Mouse (Mus musculus) mature B cell (primary cell): Measurements from ENCODE around the gene Ddx39b.
"Not testable (repeated sequence)": the region's sequence is repeated elsewhere in the genome, so short reads cannot be mapped to it uniquely, and the experiment has no call there.

Experiments
- in situ Hi-C: fragments of 300-500 bp; cut with MboI; formaldehyde crosslinking; loops from 2 replicates; pipeline ENCODE4 v1.14.3; 2019

The Ddx39b gene

DNA sequence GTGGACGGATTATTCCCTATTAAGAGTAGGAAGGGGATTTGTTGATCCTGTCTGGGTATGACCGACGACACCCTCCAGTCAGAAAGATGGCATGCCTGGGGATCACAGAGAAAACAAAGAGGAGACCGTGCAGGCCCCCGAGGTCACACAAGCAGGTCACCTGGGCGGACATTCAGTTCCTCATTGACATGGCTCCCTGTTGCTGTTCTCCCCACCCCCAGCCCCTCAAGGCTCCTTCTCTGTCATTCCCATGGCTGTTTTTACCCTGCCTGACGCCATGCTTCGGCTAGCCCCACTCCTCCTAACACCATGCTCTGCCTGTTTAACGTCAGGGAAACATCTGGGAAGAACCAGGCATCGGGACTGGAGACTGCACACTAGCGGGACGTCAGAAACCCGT lies 20.1 kb downstream of the Ddx39b start:
- in situ Hi-C loops = no loop called here

DNA sequence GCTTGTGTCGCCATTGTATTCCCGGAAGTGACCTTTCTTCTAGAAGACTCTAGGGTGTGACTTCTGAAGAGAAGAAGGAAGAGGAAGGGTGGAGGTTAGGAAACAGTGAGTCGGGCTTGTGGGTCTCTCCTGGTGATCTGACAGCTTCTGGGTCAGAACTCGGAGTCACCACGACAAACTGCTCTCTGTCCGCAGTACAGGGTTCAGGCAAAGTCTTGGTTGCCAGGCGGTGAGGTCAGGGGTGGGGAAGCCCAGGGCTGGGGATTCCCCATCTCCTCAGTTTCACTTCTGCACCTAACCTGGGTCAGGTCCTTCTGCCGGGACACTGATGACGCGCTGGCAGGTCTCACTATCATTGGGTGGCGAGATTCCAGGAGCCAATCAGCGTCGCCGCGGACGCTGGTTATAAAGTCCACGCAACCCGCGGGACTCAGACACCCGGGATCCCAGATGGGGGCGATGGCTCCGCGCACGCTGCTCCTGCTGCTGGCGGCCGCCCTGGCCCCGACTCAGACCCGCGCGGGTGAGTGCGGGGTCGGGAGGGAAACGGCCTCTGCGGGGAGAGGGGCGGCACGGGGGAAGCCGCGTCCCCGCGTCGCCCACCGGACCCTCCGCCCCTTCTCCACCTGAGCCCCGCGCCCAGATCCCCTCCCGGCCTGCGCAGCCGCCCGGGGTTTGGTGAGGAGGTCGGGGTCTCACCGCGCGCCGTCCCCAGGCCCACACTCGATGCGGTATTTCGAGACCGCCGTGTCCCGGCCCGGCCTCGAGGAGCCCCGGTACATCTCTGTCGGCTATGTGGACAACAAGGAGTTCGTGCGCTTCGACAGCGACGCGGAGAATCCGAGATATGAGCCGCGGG lies 21.3 kb downstream of the Ddx39b start, which contains the start of gene H2-D1:
TSS of gene H2-D1 (plus strand) at position 67 of the 859 bp plus-strand sequence.
- in situ Hi-C loops = no loop called here

DNA sequence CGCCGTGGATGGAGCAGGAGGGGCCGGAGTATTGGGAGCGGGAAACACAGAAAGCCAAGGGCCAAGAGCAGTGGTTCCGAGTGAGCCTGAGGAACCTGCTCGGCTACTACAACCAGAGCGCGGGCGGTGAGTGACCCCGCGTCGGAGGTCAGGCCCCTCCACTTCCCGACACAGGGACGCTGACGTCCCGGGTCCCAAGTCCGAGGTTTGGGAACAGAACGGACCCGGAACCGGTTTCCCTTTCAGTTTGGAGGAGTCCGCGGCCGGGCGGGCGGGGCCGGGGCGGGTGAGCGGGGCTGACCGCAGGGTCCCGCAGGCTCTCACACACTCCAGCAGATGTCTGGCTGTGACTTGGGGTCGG lies 22.0 kb downstream of the Ddx39b start:
- in situ Hi-C loops = no loop called here

DNA sequence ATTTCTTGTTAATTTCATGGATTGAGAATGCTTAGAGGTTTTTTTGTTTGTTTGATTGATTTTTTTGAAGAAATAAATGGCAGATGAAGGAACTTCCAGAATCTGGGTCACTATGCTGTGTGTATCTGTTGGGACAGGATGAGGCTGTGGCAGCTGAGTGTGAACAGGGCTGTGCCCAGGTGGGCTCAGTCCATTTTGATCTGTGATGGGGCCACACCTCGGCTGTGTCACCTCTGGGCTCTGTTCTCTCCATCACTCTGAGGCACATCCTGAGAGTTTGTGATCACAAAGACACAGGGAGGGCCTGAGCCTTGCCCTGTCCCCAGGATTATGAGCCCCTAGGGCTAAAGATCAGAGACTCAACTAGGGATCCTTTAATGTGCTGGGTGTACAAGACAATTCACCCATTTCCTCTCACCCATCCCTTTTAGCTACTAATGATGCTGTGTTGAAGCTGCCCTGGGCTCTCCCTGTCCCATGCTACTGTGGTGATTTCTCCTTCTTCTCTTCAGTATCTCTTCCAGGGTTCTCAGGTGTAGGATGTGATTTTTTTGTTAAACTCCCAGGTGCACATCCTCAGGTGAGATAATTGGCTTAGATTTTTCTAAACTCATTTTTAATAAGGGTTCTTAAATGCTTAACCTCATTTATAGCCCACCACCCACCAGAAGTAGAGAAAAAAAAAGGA lies 26.0 kb downstream of the Ddx39b start:
- in situ Hi-C loops = no loop called here

DNA sequence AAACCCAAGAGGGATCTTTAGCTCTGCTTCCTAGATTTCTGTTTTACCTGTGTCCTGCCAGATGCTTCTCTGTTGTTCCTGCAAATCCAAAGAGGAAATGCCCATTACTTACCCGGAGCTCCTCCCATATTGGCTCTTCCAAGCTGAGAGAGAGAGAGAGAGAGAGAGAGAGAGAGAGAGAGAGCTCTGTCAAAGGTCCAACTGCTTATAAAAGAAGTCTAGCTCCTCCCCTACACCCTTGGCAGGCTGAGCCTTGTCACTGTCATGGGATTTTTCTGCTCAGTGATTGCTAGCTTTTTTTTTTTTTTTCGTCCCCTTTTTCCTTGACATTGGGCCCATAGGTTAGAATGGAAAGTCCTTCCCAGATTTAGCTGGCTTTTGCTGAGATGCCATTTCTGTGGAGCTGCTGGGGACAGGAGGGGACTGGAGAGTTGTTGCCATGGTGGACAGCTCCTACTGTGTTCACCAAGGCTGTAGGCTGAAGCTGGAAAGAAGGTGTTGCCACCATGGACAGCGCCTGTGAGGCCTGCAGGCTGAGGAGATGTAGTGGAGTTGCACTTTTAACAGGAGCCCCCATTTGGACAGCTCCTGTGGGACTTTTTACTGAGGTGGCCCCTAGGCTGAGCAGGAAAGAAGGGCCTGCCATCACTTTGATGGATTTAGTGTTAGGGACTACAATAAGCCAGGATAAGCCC lies 28.3 kb downstream of the Ddx39b start:
- in situ Hi-C loops = no loop called here

DNA sequence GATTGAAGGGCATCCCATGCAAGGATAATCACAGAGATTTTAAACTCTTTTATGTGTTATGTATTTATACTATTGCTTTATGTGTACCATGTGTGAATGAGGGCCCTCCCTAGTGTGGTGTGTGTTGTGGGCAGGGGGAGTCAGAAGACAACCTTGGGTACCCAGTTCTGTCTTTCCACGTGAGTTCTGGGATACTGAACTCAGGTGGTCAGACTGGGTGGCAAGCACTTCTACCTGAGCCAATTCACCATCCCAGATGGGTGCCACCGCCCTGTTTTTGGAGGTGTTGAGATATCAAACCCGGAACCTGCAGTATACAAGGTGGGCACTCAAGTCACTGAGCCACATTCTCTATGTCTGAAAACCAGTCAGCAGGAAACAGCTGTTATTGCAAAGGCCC lies 30.7 kb downstream of the Ddx39b start:
- in situ Hi-C loops = no loop called here

DNA sequence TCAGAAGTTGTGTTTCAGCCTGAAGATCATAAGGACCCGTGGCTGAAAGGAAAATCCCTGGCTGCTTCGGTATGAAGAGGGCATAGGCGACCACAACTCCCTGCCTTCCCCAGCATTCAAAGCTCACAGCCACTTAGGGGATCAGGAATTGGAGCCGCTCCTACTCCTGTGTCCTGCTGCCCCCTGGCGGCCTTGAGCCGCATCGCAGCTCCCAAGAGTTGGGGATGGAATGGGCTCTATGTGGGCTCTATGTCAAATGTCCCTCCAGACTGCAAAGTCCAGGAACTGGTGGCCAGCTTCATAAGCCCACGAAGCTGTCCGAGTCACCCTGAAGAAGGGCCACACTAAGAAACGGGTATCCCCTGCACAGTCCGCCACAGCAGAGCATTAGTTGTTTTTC lies 33.2 kb downstream of the Ddx39b start:
- in situ Hi-C loops = no loop called here

DNA sequence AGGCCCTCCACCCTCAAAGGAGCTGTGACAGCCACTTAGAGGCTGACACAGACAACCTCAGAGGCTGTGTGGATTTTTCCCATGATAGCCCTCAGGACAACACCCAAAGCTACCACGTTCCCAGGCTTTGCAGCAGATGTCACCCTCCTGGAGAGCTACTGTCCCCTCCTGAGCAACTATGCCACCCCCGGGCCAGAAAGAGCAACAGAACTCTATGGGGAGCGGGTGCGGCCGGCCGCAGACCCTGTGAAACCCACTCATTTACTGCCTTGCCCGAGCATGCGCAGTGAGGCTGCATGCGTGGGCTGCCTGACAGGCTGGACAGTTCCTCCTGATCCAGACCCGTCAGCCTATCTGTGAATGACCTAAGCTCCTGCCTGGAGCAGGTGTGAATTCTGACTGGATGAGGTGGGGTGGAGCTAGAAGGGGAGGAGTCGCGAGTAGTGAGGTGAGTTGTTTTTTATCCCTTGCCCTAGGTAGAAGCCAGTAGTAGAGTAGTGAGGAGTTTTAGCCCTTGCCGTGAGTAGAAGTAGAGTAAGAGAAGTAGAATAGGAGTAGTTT lies 34.8 kb downstream of the Ddx39b start:
- in situ Hi-C loops = no loop called here

DNA sequence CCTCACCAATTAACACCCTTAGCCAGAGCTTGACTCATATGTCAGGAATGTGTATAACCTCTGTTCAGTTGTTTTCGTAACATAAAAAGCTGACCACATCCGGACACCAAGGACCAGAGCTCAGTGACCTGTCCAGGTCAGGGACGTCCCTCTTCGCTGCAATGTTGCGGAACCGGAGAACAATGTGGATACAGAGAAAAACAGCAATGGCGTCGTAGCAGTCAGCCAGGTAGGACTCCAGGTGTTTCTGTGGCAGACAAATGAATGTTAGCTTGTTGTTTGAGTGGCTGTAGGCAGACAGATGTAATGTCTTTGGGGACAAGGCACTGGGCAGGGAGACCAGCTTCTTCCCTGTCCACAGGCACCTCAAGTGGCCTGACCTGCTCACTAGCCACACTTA lies 36.5 kb downstream of the Ddx39b start:
- in situ Hi-C loops = no loop called here

DNA sequence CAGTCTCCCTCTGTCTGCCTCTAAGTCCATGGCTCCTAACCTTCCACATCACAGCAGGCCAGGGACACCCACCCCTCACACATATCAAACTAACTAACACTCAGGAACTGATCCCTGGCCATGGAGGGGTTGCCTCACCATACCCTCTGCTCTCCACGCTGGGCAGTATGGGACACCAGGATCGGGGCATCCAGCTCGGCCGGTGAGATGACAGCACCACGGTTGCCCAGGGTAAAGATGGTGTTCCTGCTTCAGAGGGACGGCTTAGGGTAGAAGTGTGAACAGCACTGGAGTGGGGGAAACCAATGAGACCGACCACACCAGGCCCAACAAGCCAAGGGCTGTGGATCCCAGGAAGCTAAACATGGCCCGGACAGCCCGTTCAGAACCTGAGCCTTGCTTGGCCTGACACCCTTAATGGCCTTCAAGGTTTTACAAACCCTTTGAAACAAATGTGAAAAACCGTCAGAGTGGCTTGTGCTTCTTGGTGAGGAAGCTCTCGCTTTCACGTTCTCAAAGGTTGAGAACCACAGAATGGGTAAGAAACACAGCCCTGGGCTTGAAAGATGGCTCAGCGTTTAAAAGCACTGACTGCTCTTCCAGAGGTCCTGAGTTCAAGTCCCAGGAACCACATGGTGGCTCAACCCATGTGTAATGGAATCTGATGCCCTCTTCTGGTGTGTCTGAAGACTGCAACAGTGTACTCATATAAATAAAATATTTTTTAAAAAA lies 37.6 kb downstream of the Ddx39b start:
- in situ Hi-C loops = no loop called here

DNA sequence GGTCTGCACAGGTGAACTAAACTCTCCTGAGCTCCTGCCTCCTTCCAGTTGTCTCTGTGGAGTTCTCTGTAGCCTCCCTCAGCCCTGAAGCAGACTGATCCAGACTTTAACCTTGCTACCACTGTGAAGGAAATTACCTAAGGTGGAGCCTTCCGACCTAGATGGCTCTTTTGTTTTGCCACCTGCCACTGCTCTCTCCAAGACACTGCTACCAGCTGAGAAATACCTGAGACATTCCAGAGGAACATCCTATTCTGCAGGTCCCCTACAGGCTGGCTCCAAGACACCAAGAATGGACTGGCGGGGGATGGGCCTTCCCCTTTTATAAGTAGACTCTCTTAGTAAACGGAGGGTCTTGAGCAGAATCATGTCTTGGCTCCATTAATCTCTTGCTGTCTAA lies 38.7 kb downstream of the Ddx39b start:
- in situ Hi-C loops = no loop called here

DNA sequence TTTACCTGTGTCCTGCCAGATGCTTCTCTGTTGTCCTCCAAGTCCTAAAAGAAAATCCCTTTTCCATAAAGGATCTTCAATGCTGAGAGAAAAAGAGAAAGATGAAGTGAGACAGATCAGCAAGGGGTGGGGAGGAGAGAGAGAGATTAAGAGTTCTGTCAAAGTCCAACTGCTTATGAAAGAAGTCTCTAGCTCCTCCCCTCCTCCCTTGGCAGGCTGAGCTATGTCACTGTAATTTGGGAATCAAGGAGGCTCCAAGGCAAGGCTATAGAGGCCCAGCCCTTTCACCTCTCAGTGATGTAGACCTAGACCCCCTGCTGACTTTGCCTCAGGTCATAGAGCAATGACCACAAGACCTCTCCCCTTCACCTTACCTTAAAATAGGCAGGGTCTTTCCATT lies 43.9 kb downstream of the Ddx39b start:
- in situ Hi-C loops = no loop called here

DNA sequence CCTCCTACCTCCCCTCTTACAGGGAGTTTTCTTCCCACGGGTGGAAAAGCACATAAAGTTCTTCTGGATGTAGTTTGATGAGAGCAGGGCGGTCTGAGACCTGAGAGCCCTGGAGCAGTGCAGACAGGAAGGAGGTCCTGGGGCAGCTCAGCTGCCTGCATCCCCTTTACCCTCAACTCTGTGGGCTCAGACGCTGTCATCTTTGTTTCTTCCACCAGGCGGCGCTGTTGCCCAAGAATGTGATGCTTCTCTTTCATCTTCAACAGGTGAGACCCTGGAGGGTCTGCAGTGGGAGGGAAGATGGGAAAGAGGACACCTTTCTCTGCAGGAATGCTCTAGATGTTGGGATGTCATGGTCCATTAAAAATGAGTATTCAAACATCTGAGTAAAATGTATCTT lies 54.2 kb downstream of the Ddx39b start:
- in situ Hi-C loops = not testable (repeated sequence)

DNA sequence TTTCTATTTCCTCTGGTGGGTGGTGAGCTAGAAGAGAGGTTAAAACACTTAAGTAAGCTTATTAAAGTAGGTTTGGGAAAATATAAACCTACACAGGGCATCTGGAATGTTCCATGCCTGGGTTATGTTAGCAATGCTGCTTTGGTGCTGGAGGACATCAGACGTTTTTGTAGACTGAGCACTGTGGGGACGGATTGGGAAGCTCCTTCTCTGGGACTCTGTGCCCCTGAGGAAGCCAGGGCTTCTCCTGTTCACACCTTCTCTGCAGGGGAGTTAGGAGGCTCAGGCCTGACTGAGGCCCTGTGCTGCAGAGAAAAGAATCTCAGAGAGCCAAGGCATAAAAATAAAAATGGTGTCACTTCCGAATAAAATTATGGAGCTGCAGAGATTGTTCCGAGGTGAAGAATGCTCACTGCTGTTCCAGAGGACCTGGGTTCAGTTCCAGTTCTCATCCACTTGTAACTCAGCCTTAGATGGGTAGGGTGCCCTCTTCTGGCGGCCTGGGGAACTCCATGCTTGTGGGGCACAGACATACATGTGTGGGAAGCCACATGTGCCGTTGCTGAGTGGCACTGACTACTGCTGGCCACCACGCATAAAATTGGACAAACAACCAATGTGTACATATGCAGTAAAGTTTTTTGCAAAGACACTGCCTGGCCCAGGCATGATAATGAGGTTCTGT lies 58.9 kb downstream of the Ddx39b start:
- in situ Hi-C loops = not testable (repeated sequence)

DNA sequence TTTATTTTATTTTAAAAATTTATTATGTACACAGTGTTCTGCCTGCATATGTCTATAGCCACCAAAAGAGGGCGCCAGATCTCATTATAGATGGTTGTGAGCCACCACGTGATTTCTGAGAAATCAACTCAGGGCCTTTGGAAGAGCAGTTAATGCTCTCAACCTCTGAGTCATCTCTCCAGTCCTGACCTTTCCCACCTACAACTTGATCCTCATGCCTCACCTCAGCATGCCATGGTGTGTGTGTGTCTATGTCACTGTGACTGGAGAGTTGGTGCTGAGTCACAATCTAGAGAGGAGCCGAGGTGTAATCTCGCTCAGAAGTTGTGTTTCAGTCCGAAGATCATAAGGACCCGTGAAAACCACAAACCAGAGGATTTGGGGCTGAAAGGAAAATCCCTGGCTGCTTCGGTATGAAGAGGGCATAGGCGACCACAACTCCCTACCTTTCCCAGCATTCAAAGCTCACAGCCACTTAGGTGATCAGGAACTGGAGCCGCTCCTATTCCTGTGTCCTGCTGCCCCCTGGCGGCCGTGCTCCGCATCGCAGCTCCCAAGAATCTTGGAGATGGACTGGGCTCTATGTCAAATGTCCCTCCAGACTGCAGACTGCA lies 60.2 kb downstream of the Ddx39b start:
- in situ Hi-C loops = no loop called here

DNA sequence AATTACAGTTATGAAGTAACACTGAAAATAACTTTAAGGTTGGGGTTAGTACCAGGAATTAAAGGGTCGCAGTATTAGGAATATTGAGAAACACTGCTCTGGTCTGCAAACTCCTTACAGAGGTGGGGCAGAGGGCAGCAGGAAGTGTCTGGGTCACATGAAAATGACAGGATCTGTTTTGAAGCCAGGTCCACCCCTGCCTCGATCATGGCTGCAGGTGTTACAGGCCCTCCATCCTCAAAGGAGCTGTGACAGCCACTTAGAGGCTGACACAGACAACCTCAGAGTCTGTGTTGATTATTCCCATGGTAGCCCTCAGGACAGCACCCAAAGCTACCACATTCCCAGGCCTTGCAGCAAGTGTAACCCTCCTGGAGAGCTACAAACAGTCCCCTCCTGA lies 61.7 kb downstream of the Ddx39b start:
- in situ Hi-C loops = no loop called here
